Mouse (Mus musculus) kidney, postnatal 25 days (tissue): ENCODE measurements around the gene Nt5c3b.

Source experiments
- DNase-seq, 2 experiments: peaks; one replicate each; pipeline ENCODE4 v3.0.0; 2021; ENCODE audit warnings: mixed read lengths in 2 of 2

Nt5c3b gene

DNA sequence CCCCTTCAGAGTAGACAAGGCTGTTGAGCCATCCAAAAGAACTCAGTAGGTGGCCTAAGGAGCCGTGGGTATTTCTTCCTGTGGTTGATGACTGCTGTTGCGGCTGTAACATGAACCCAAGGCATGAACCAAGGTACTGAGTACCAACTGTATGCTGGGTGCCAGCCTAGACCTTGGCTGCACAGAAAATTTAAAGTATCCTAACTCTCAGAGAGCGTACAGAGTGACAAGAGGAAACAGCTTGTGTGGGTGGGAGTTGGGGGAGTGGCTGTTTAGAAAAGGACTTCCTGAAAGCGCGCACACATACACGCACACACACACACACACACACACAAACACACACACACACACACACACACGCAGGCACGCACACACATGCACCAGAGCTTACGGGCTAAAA is 42.3 kb downstream of the Nt5c3b start:
- DNase-seq = peak; percentile 29 to 65

DNA sequence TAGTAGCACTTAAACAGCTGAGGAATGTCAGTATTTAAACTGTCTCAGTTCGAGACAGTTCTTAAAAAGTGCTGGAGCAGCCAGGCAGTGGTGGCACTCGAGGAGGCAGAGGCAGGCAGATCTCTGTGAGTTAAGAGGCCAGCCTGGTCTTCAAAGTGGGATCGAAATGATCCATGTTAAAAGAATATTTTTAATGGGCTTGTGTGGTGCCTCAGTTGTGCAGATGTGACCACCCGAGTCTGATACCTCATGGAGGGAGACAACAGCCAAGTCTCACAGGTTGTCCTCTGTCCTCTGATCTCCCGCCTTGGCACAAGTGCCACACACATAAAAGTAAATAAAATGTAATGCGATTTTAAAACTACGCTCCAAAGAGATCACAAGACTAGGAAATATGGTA is 43.1 kb downstream of the Nt5c3b start:
- DNase-seq = no peak

DNA sequence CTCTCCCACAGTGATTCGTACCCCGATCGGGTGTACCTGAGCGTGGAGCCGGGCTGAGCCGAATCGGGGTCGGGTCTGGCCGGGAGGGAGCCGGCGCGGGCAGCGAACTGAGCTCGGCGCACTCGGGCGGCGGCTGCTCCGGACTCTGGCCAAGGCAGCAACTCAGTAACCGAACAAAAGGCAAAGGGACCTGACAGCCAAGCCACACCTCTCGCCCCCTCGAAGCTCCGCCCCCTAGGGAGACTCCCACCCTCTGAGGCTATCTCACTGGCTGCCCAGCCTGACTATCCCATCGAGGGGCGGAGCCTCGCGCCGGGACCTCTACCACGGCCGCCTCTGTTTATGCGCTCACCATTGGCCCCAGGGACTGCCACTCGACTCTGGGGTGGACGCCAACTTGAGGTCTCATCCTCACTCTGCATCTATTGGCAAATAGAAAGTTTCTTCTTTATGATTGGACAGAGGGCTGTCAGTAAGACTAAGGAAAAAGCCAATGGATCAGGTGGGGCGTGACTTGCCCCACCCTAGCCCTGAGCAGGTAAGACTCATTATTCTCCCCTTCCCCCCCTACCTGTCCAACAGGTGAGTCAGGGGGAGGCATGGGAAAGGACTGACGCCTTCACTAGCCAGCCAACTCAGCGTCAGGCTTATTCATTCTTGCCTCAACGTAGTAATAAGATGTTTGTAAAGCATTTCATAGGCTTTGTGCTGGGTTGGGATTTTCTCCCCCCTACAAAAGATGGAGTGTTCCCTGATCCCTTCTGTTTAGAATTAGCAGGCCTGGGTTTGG is 43.8 kb downstream of the Nt5c3b start, which contains the start of gene Jup:
Gene Jup, minus strand, starts transcription at position 164 of the 790 bp plus-strand sequence.
- peak; percentile 100 for DNase-seq

DNA sequence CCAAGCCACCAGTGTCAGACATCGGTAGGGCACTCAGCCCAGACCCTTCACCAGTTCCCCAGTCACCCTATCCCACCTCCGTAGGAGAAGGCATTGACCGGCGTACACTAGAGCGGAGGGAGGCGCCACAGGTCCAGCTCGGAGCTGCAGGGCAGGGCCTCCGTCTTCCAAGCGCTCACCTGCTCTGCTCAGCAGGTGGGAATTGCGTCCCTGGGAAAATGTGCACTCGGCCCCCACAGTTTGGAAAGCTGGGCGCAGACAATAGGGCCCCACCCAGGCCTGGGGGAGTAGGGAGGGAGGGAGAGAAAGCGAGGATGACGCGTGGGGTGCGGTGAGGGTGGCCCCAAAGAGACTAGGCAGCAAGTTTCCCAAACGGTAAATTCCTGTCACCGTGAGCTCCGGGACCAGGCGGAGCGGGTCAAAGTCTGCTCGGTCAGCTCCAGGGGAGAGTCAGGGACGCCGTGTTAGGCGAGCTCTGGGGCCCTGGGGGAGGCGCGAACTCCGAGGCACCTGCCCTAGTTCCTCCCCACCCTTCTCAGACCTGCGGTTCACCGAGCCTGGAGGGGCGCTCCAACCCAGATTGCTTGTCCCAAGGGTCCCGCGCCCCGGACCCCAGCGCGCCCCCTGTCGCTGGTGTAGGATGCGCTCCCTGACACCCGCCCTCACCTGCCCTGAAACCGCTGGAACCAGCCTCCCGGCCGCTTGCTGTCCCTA is 44.6 kb downstream of the Nt5c3b start:
- peak; percentile 69 to 89 for DNase-seq

DNA sequence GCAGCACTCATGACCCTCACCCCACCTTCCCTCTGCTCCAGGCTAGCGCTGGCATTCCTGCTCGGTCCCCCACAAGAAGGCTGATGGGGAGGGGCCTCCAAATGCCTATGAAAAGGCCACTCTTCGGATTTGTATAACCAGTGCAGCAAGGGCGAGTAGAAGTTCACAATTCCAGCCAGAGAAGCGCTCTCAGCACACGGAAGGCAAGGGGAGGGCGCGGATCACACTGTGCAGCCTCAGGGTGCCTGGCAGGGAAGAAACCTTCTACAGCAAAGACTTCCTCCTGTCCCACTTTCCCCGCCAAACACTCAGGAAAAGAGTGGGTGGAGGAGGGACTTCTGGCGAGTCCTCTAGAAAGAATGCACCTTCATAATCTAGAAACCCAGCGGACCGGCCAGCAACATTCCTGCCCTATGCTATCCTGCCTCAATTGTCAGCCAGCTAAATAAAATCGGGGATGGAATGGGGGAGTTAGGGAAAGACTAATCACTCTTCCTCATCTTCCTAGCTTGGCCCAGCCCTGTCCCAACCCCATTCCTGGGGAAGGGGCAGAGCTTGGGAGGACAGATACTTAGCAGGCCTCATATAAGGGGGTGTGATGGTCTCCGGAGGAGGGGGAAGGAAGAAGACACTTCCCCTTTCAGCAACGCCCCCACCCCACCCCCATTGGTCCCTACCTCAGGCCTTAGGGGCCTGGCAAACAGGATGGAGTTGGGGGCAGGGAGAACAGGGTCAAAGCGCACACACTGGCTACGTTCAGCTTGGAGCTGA is 45.6 kb downstream of the Nt5c3b start:
- peak; percentile 63 to 79 for DNase-seq

DNA sequence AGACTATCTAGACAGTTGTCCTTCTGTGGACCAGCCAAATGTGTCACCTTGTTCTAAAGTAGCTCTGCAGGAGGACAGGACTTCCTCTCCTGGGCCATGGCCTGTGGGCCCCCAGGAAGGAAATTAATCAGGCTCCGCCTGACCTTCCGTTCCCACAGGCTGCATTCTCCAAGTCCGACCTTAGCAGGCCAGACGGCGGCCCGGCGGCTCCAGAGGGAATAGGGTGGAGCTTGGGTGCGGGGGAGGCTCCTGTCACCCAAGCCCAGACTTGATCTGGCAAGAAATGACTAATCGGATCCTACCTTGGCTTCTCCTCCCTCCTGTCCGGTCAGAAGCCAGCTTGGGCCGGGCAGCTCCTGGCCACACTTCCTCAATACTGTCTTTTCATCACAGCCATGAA is 46.4 kb downstream of the Nt5c3b start:
- DNase-seq = peak; percentile 89 to 97

DNA sequence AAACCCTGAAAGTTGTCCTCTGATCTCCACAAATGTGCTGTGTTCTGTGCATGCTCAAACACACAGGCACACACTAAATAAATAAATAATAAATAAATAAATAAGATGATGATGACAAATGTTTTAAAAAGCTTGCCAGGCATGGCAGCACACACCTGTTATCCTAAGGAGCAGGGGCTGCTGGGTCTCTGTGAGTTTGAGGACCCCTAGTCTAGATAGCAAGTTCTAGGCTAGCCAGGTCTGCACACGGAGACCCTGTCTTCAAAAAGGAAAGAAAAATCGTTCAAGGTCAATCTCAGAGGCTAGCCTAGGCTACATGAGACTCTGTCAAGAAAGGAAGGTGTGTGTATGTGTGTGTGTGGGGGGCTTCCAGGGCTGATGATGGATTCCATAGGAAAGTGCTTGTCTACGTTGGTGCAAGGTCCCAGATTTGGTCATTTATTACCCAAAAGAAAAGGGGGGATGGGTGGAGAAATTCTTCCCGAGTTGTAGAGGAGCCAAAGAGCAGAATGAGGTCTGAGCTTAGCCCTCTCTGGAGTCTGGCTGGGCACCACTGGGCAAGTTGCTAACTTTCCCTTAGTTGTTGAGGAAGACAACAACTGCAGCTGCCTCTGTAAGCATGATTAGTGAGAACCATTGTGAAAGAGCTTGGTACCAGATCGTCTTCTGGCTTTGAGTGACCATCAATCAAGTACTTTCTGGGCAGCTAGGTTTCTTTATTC is 47.1 kb downstream of the Nt5c3b start:
- peak in 1 of 2 experiments; percentile 30 for DNase-seq

DNA sequence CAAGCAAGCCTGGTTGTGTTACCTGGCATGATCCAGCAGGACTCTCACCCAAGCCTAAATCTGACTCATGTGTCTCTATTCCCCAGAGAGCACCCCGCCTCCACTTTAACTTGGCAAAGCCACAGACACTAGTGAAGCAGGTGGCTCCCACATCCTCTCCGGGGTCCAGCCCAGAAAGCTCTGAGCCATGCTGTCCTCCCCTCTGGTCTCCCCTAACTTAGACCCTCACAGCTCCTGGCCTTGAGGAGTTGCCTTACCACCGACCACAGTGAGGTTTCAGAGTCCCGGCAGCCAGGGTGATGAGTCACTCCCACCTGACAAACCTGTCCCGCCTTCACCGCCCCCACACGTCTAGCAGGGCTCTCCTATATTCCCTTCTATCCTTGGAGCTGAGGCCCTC is 47.9 kb downstream of the Nt5c3b start:
- peak in 1 of 2 experiments; percentile 49 for DNase-seq

DNA sequence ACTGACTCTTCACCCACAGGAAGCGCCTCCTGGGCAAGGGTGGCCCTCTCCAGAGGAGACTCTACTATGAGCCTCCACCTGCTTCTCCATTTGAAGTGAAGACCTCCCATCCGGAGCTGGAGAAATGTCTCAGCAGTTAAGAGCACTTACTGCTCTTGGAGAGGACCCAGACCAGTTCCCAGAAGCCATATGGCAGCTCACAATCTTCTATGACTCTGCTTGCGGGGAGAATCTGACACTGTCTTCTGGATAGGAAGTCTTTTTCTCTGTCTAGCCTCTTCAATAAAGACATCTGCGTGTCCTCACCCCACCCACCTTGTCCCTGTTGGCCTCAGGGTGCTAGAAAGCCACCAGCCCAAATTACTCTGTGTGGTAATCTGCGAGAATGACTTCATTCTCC is 48.6 kb downstream of the Nt5c3b start:
- DNase-seq = no peak

DNA sequence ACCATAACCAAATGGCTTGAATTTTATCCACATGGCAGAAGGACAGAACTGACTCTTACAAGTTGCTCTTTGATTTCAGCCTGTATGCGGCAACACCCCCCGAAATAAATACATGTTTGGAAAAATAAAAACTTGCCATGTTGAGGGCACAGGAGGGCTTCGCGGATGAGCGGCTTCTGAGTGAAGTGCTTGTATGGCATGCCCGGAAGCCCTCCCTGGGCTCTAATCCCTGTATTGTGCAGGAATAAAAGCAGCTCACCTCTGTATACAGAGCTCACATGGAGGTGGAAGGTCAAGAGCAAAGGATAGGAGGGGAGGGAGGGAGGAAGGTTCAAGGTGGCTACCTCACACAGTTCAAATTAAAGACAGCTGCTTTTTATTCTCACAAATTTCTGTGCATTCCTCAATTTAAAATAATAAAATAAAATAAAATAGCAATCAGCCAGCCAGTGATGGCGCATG is 49.7 kb downstream of the Nt5c3b start:
- no peak for DNase-seq

DNA sequence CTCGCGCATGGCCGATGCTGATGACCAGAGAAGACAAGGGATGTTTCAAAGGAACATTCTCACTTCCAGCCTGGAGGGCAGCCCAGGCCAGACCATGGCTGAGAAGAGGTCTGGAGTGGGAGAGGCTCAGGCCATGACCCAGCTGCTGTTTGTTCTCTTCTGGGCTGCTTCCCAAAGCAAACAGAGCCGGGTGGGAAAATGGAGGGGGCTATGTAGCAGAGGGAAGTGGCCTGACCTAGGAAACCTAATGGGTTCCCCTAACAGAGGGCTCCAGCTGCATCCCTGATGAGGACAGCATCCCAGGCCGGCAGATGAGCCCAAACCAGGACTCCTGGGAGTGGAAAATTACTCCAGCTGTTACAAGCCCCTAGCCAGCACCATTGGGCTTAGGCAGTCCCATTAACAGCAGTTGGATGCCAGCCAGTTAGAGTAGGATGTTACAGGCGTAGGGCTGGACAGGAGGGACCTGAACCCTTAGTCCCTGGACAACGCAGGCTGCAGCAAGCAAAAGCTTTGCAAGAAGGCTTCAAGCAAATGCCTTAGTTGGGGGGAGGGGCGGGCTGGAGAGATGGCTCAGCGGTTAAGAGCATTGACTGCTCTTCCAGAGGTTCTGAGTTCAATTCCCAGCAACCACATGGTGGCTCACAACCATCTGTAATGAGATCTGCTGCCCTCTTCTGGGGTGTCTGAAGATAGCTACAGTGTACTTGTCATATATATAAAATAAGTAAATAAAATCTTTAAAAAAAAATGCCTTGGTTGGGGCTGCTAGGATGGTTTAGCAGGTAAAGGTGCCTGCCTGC is 50.3 kb downstream of the Nt5c3b start:
- peak; percentile 80 to 91 for DNase-seq

DNA sequence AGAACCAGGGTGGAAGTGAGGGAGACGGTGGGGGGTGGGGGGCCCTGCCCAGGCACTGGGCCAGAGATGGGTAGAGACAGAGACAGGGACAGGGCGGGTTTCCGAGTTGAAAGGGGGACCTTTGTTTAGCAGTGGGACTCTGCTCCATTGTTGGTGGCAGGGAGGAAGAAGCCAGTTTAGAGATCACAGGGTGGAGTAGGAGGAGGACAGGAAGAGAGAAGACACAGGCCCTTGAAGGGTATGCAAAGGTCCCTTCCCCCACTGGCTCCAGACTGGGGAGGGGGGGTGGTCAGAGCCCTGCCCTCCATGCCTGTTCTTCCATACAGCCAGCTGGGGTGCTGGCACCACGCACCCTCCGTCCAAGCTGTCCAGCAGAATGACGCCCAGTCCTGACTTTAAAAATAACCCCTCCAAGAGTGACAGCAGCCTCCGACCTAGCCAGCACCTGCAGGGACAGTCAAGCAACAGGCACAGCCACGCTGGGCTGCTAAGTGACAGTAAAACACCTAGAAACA is 51.6 kb downstream of the Nt5c3b start:
- peak; percentile 69 to 90 for DNase-seq

DNA sequence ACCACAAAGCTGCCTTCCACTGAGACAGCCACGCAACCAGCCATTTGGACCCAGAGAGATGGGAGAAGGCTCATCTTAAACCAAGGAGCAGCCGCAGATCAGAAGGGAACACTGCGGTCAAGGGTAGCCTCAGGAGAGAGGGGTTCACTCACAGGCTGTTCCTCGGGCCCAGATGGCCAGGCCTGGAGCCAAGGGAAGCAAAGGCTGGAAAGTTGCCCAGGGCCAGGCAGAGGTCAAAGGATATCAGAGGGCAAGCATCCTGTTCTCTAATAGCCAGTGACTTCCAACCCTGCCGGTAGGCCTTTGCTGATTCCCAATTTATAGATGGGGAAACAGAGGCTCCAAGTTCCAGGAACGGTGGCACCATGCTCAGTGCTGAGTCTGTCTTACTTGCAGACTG is 53.0 kb downstream of the Nt5c3b start:
- DNase-seq = peak; percentile 90 to 91

DNA sequence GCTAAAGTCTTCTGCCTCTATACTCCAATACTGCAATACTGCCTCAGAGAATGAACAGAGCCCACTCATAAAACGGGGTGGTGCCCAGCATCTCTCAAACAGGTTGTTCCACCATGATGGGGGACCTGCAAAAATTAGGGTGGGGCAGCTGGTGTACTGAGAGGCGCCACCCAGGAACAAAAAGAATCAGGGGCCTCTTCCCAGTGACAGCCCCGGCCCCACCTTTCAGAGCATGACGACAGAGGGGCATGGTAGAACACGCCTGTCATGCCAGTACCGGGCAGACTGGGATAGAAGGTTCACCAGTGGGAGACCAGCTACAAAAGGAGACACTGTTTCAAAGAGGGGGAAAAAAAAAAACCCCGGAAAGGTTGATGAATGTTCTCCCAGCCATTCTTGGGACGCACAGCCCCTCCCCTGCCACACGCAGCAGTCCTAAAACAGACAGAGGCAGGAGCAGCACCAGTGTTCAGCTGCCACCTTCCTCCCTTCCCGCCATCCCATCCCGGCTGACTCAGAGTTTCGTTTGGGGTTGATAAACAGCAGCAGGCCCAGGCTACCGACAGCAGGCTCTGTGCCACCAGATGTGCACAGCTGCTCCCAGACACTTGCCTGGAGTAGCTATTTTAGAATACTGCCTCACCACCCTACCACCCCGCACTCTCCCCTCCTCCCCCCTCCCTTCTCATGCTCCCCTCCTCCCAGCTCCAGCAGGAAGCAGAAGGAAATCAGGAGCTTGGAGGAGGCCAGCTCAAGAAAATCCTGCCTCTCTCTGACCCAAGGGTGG is 53.8 kb downstream of the Nt5c3b start:
- peak; percentile 74 to 87 for DNase-seq

DNA sequence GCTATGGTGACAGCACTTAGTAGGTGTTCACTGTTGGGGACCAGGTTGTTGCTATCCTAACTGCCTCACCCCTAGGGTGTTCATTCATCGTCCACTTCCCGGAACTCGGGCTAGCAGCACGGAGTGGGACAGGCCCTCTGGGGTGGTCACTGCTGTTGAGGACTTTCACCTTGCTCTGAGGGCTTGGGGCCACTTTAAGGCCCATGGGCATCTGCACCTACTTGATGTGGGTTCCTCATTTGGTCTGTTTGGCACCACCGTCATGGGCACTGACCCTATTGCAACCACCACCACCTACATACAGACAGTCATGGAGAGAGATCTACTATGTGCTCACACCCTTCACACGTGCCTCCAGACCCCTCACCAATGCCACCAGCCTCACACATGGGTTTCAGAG is 54.5 kb downstream of the Nt5c3b start:
- DNase-seq = no peak

DNA sequence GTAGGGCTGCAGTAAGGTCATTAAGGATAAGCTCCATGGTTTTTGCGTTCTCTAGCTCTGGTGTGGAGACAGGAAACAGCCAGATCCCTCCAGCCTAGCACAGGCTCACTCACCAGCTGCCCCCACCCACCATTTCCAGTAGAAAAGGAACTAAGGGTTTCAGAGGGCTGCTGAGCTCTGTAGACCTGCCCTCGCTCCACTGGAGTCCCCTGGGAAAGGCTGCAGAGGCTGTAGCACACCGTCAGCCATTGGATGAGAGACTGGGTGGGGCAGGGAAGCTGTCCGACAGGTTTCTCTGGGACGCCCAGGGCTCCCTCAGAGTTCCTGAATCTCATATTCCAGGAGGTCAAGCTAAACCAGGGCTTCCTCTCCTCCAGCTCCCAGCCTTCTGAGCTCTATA is 55.0 kb downstream of the Nt5c3b start:
- DNase-seq = peak; percentile 68 to 91

DNA sequence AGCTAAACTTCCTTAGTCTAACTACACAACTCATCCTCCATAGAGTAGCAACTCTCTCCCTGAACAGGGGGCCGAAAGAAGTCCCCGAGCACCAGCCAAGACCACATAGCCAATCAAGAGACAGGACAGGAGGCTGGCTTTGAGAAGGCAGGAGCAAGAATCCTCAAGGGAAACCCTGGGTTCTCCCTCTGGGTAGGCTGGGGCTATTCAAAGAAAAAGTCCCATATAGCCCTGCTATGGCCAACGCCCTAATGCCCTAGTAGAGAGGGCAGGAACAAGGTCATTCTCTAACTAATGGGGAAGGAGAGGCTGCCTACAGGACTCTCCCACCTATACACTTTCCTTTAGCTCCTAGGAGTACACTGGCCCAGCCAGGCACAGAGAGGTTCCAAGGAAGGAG is 56.6 kb downstream of the Nt5c3b start:
- DNase-seq = no peak

DNA sequence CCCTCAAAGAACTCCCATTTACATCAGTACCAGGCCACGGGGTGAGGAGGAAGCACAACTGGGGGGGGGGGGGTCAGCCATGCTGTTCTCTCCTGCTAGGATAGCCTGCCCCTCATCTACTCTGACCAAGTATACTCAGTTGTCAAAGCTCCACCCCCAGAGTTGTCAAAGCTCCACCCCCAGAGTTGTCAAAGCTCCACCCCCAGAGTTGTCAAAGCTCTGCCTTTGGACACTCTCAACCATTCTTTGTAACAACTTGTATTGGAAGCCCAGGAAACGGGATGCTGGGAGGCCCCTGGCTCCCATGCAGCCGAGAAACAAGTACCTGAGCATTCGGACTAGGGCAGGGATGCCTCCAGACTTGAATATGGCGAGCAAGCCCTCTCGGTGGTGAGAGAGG is 58.9 kb downstream of the Nt5c3b start:
- no peak for DNase-seq

DNA sequence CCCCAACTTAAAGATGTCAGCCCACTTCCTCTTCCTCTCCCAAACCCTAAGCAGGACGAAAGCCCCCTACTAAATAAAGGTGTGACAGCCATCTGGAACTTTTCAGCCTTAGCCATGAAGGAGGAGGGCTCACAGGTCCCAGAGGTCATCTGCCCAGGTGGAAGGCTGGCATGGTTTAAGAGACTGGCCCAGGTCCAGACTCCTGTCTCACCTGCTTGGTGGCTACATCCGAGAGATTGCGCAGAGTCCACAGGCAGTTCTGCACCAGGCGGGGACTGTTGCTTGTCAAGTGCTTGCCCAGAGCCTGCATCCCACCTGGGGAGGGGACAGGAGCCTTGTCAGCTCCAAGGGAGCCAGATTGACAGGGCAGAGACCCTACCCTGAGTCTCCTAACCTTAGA is 62.3 kb downstream of the Nt5c3b start:
- DNase-seq = no peak

DNA sequence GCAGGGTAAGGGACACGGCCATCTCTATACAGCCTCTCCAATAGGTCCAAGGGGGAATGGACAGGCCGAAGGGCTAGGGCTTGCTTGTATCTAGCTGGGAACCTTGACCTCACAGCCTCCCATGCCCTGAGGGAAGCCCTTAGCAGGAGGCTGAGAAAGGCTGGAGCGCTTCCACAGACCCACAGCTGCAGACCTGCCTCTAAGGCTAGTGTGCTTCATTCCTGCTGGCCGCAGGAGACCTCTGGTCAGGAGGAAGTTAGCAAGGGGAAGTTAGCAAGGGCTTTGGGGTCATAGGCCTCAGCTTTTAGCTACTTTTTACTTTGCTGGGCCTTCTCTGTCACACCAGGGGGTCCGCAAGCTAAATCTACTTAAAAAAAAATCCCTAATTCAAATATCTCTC is 63.2 kb downstream of the Nt5c3b start:
- DNase-seq = no peak

DNA sequence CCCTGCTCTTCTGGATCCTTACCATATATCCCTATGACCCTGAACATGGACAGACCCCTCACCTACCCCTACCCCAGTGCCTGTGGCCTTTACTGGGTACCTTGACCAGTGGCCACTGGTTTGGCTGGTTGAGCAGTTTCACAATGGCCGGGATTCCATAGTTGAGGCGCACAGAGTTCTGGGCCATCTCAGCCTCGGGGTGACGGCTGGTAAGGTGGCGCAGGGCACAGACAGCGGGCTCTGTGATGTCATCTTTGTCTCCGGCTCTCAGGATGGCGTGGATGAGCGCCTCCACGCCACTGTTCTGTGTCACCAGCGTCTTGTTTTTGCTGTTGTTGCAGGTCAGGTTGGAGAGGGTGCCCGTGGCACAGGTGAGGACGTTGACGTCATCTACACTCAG is 63.6 kb downstream of the Nt5c3b start:
- DNase-seq = no peak
